Mouse (Mus musculus) G1E-ER4 (cell line): Measurements from ENCODE around the gene Letm1. TPM values are rescaled to one million over a fixed set of nuclear protein-coding genes. Genes with fewer than 3 reads are reported as not detected.

Source experiments
- GATA1 ChIP-seq: IDR thresholded peaks from one replicate; pipeline ENCODE4 v1.8.0; 2012; ENCODE audit warnings: low read length, inconsistent platforms
- polyA plus RNA-seq: library from polyadenylated mRNA; stranded (reverse); fragments of >175 nt; gene quantifications from 2 replicates; pipeline ENCODE4 v1.2.3, GENCODE M21; 2012

The Letm1 gene
- 36.7 and 39.6 TPM in 2 replicates for polyA plus RNA-seq

DNA sequence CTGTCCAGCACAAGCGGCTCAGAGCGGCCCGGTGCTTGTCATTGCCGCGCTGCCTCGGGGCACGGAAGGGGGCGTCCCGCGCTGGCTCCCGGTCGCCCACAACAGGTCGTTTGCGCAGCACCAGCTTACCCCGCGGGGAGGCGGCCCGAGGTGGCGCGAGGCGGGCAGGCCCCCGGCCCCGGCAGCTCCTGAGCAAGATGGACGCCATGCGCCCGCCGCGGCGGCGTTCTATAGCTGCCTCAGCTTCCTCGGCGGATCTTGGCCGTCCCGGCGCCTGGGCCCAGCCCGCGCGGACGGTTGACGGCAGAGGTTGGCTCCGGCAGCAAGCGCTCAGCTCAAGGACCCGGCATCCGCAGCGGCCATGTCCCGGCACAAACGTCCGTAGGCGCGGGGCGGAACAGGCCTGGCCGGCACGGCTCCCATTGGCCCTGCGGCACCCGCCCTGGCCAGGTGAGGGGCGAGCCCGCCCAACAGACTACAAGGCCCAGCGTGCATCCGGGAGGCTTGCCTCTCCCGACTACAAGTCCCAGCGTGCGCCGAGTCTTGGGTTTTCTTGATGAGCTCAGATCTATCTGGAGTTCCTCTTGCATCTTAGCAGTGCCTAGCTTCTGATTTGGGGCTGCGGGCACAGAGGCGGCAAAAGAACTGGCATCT is at the start of gene Letm1:
Gene Letm1, minus strand, starts transcription at position 473 of the 654 bp plus-strand sequence.
- TF ChIP-seq GATA1: no peak

DNA sequence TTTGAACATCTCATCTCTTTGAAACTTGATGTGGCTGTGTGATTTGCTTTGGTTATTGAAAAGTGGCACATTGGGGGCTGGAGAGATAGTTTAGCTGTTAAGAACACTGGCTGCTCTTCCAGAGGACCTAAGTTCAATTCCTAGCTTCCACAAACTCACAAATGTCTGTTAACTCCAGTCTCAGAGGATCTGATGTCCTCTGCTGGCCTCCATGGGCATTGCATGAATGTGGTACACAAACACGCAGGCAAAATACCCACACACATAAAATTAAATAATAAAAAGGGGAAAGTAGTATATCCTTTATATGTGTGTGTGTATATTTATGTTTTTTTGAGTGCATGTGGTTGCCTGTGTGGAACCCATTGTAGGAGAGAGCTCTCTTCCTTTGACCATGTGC is 48.2 kb upstream of the Letm1 start:
- no peak for TF ChIP-seq GATA1

DNA sequence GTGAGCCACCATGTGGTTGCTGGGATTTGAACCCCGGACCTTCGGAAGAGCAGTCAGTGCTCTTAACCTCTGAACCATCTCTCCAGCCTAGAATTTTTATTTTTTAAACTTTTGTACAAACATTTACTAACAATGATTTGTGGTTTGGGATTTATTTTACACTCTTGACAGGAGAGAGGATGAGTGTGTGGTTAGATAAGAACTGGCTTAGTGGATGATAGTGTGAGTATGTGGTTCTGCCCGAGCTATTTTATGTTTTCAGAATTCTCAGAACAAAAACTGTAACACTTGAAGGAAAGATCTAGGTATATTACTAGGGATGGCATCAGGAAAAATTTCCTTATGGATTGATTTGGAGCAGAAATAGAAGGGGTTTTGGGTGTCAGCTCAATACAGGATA is 47.3 kb upstream of the Letm1 start:
- TF ChIP-seq GATA1: no peak

DNA sequence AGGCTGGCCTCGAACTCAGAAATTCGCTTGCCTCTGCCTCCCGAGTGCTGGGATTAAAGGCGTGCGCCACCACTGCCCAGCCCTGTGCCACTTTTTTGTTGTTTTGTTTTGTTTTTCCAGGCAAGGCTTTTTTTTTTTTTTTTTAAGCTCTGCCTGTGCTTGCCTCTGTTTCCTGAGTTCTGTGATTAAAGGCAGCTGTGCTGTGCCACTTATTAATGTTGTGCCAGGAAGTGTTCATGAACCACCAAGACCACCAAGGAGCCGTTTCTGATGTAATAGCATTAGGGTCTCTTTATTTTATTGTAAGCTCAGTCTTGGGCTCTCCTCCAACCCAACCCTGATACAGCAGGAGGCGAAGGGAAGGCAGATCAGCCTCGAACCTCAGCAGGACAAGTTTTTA is 45.5 kb upstream of the Letm1 start:
- no peak for TF ChIP-seq GATA1

DNA sequence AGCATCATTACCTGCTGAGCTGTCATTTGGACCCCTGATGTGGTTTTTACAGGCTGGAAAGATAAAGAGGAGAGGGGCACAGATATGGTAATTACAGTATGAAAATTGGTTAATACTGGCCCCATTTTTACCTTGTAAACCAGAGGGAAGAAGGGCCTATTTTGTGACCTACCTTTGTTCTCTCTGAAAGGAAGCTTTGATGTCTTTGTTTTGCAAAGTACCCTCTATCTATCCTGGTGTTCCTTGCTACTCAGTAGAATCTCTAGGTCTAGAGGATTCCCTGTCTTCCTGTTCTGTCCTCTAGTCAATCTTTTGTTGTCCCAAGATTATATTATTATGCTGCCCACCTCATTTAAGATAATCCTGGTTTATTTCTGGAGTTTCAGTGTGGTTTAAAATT is 43.4 kb upstream of the Letm1 start:
- TF ChIP-seq GATA1: no peak

DNA sequence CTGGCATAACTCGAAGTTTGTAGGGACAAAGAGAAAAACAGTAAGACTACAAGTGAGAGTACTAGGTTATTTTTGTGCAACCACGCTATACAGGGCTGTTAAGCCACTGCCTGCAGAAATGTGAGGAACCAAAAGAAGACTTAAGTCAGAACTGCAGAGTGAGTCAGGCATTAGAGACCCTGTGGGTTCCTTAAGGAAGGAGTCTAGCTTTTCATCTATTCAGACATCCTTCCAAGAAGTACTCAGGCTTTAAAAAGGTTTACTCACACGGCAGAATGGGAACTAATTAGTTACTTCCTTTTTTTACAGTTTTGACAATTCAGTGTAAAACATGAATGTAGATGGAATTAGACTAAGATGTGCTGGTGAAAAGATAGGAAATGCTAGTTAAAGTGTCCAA is 39.8 kb upstream of the Letm1 start:
- no peak for TF ChIP-seq GATA1

DNA sequence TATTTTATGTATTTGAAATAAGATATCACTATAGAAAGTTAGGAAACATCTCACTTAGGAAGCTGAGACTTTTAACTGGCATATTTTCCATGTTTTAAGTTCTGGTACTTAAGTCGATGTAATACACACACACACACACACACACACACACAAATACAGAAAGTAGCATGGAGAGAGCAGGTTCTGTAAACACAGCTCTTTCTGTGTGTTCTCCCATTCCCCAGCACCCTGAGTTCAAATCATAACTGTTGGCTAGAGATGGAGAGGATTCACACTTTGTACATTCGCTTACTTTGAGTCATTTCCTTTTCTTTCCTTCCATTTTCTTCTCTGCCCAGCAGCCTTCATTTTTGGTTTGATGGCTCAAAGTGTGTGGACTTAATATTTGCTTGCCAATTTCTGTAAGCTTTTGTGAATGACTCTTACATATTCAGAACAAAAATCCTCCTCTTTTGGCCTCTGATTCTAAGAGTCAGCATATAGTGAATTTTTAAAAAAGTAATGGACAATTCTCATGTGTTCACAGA is 39.3 kb upstream of the Letm1 start:
- TF ChIP-seq GATA1: no peak

DNA sequence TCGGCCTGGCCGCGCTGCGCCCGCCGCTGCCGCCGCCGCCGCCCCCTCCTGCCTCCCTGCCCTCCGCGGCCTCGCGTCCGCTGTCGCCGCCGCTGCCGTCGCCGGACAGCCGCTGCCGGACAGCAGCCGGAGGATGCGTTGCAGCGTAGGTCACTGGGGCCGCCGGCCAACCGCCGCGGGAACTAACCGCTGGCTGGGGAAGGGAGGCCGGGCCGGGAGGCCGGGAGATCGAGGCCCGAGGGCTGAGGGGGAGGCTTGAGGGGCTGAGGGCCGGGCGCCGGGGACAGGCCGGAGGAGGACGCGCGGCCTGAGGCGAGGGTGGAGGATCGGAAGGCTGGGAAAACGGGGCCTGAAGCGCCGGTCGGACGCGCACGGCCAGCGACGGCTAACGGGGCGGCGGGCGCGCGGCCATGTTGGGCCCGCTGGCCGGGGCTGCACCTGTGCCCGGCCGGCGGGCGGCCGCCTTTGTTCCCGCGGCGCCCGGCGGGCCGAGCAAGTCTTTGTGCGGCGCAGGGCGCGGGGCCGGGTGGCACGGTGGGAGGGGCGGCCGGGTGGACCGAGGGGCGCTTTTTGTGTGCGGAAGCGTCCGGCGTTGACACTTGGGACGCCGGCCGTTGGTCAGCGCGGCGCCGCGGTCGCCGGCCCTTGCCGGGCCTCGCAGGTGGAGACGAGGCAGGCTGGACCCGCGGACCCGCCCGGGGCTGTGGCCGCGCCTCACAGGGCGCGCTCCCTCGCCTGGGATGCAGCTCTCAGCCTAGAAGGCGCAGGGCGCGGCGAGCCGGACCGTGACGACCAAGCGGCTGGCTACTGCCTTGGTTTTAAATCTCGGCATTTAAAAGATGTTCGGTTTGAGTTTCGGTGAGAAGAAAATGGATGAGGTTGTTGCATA is 38.4 kb upstream of the Letm1 start:
- TF ChIP-seq GATA1: no peak

DNA sequence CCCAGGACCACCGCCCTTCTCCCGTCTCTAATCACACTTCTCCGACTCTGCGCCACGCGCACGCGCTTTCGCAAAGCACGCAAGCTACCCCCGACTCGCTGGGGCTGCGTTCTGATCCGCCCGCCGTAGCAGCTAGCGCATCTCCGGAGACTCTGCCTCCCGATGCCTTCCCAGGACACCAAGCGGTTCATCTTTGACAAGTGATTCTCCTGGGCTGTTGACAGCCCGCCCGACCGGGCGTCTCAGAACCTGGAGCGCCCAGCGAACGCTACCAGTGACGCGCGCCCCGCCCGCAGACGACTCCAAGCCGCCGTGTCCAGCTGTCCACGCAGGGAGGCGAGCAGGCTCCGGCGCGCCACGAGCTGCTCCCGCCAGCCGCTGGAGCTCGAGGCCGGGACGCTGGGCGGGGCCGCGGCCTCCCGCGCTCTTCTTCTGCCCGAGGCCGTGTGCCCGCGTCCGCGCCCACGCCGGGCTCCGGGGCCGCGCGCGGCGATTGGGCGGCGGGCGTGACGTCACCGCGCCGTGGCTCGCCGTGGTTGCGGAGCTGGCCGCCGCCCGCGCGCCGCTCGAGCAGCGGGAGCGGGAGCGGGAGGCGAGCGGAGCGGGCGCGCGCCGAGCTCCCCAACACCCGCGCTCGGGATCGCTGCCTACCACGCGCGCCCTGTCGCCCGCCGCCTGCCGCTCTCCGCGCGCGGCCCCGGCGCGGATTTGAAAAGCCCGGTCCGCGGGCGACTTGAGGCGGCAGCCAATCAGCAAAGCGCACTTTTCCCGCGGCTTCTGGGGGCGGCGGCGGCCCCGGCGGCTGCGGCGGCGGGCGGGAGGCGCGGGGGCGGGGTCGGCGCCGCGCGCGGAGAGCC is 37.5 kb upstream of the Letm1 start, which contains the start of gene Nsd2:
Gene Nsd2, plus strand, starts transcription at position 850 of the 857 bp plus-strand sequence.
- no peak for TF ChIP-seq GATA1

DNA sequence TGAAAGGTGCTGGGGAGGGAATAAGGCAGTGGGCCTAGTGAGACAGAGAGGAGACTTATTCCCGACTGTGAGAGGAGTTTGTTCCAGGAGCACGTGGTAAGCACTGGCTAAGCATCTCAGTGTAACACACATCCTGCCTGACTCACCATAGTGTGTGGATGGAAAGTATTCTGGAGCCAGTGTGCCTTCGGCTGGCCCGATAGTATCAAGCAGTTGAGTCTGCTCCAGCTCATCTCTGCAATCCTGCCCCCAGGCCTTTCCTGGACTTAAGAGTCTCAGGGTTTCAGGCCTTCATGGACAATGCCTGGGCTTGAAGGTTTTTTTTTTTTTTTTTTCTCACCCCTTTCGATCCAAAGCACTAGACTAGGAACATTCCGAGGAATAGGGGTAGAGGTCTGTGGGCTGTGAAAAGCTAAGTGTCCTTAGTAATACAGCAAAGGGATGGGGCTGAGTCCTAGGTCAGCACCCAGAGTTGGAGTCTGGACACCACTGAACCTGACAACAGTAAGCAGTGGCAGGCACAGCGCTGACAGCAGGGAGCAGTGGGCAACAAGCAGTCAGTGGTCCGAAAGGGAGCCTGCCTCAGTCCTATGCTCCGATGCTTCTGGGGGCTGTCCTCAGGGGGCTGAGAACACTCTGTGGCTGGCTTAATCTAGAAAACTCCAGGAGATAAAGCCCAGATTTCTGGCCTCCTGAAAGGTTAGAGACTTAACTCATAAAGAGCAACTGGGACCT is 36.7 kb upstream of the Letm1 start:
- TF ChIP-seq GATA1: no peak

DNA sequence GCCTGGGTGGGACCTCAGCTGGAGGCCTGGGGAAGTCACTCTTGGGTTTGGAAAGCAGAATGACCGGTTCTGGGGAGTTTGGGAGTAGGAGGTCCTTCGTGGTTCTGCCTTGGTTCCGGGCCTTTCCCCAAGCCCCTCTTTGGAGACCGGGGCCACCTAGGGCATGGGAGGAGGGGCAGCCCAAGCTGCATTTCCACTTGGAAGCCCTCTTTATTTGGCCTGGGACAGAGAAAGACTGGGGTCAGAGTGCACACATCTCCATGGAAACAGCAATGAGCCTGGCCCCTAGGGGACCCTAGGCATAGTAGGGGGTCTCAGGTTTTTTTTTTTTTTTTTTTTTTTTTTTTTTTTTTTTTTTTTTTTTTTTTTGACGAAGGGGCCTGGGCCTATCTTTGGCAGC is 35.5 kb upstream of the Letm1 start:
- TF ChIP-seq GATA1: no peak

DNA sequence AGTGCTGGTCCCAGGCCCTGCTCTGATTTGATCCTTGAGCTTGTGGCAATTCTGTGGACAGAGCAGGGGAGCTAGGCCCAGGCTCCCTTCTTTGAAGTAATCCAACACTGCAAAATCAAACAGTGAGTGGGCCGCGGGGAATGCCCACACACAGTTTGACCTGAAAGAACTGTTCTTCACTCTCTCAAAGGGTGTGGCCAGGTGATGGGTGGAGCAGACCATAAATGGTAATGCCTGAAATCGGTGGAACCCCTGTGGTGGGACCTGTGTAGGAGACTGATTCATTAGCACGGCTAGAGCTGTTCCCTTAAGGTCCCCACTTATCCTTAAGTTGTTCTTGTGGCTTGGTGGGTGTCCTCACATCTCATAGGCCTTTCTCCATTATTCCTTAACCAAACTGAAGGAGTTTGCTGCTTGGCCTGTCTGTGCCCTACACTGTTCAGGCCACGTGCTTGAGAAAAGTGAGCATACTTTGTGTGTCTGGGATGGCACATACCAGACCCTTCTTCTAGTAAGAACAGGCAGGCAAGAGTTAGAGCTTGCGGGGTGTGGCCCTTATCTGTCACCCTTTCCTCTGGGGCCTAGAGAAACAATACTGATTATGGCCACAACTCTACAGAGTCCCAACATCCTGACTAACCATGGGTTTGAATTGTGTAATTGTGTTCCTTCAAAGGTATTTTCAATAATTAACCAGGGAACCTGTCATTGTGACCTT is 33.5 kb upstream of the Letm1 start:
- no peak for TF ChIP-seq GATA1

DNA sequence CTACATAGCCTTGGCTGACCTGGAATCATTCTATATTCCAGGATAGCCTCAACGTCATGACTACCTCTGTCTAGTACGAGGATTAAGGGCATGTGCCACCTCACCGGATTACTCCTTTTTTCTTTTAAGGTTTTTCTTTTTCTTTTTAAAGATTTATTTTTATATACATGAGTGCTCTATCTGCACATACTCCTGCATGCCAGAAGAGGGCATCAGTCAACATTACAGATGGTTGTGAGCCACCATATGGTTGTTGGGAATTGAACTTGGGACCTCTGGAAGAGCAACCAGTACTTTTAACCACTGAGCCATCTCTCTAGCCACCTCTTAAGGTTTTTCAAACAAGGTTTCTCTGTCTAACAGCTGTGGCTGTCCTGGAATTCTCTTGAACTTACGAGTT is 28.9 kb upstream of the Letm1 start:
- TF ChIP-seq GATA1: no peak

DNA sequence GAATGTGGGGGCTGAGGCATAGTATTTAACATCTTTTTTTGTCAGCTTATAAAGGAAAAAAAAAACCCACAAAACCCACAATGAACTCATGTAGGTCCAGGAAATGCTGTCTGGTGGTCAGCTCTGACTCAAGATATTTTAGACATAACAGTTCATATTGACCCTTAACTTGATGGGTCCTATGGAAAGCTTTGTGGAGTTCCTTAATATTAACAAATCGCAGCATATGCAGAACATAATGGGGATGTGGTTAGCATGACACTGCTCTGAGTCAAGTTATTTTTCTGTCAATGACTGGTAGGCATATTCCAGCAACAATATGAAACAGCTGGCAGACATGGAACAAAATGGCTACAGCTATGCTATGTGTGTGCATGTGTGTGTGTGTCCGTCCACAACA is 20.7 kb upstream of the Letm1 start:
- TF ChIP-seq GATA1: no peak
